Mouse (Mus musculus) c-Kit-positive CD71-positive TER-119-negative erythroid progenitor cells, embryonic 14.5 days (primary cell): ENCODE results near the gene Cbln4.

Experiments
- DNase-seq: peaks from one replicate; pipeline ENCODE4 v3.0.0-alpha.2; 2013; ENCODE audit warnings: low read depth

Cbln4 gene

GRCm38 (mm10) chr2:172043235-172043610 is at the start of gene Cbln4:
Gene Cbln4, minus strand, starts transcription at chr2:172043466.
- no peak for DNase-seq

- no peak for DNase-seq
Measured at GRCm38 (mm10) chr2:172078596-172078995, 35.3 kb upstream of the Cbln4 start.

GRCm38 (mm10) chr2:172076295-172076694 is 33.0 kb upstream of the Cbln4 start:
- no peak for DNase-seq

GRCm38 (mm10) chr2:172062876-172063275 is 19.6 kb upstream of the Cbln4 start:
- DNase-seq = no peak

- DNase-seq = no peak
Measured at GRCm38 (mm10) chr2:172059747-172060146, 16.5 kb upstream of the Cbln4 start.

- no peak for DNase-seq
Measured at GRCm38 (mm10) chr2:172058936-172059665, 15.8 kb upstream of the Cbln4 start.

- no peak for DNase-seq
Measured at GRCm38 (mm10) chr2:172046002-172046401, 2.7 kb upstream of the Cbln4 start.

- no peak for DNase-seq
Measured at GRCm38 (mm10) chr2:172042607-172043234, 545 bp downstream of the Cbln4 start.

- DNase-seq = peak; percentile 4
Measured at GRCm38 (mm10) chr2:172042125-172042524, 1.1 kb downstream of the Cbln4 start.

GRCm38 (mm10) chr2:172040859-172041258 is 2.4 kb downstream of the Cbln4 start:
- DNase-seq = no peak

GRCm38 (mm10) chr2:172039601-172040000 is 3.7 kb downstream of the Cbln4 start:
- DNase-seq = no peak

- no peak for DNase-seq
Measured at GRCm38 (mm10) chr2:172034281-172034680, 9.0 kb downstream of the Cbln4 start.

- no peak for DNase-seq
Measured at GRCm38 (mm10) chr2:172025459-172026130, 17.7 kb downstream of the Cbln4 start.

GRCm38 (mm10) chr2:172006726-172007125 is 36.5 kb downstream of the Cbln4 start:
- no peak for DNase-seq

GRCm38 (mm10) chr2:172005970-172006369 is 37.3 kb downstream of the Cbln4 start:
- no peak for DNase-seq

GRCm38 (mm10) chr2:172004029-172004984 is 39.0 kb downstream of the Cbln4 start:
- DNase-seq = no peak

- no peak for DNase-seq
Measured at GRCm38 (mm10) chr2:171996979-171997686, 46.1 kb downstream of the Cbln4 start.

GRCm38 (mm10) chr2:171994861-171995260 is 48.4 kb downstream of the Cbln4 start:
- DNase-seq = no peak

GRCm38 (mm10) chr2:171994240-171994639 is 49.0 kb downstream of the Cbln4 start:
- no peak for DNase-seq

- no peak for DNase-seq
Measured at GRCm38 (mm10) chr2:171986686-171987085, 56.6 kb downstream of the Cbln4 start.
